Mouse (Mus musculus): ENCODE measurements around the gene Anp32e.
"Not testable (repeated sequence)": the region's sequence is repeated elsewhere in the genome, so short reads cannot be mapped to it uniquely, and the experiment has no call there.

GRCm38 (mm10) chr3:95962182-95962581 lies 33.1 kb downstream of the Anp32e start:
- TF ChIP-seq EP300, CTCF (IDR thresholded peaks at IDR 0.05; ENCODE audit: low read depth): not testable (repeated sequence)
